Mouse (Mus musculus) kidney, embryonic 14.5 days (tissue): ENCODE data around the gene F11r. TPM values are rescaled to one million over a fixed set of nuclear protein-coding genes. Genes with fewer than 3 reads are reported as not detected.

Experiments used
- ATAC-seq: fragments of 200-750 bp; cut with Nextera tagmentation; 2 replicates; pipeline ENCODE4 v1.8.0; 2017; ENCODE audit warnings: moderate number of reproducible peaks, mild to moderate bottlenecking, moderate TSS enrichment, moderate library complexity; ENCODE audit not compliant: low FRiP score, low TSS enrichment
- H3K27ac ChIP-seq: fragments of 300-500 bp; sonication (generic); 2 replicates; pipeline ENCODE4 v1.5.1; 2014; ENCODE audit warnings: low read depth, mild to moderate bottlenecking, low read length, moderate library complexity, mixed read lengths
- H3K27me3 ChIP-seq: fragments of 300-500 bp; sonication (generic); 2 replicates; pipeline ENCODE4 v1.6.1; 2014; ENCODE audit warnings: mild to moderate bottlenecking, low read length; ENCODE audit not compliant: control insufficient read depth, insufficient read depth
- H3K36me3 ChIP-seq: fragments of 300-500 bp; sonication (generic); 2 replicates; pipeline ENCODE4 v1.6.1; 2014; ENCODE audit warnings: low read length, mixed read lengths; ENCODE audit not compliant: control insufficient read depth, insufficient read depth
- H3K4me1 ChIP-seq: fragments of 300-500 bp; sonication (generic); 2 replicates; pipeline ENCODE4 v1.6.1; 2014; ENCODE audit warnings: low read length, mixed read lengths; ENCODE audit not compliant: control insufficient read depth, insufficient read depth
- H3K4me2 ChIP-seq: fragments of 300-500 bp; sonication (generic); replicated peaks from 2 replicates; pipeline ENCODE4 v1.6.1; 2014; ENCODE audit warnings: low read depth, mild to moderate bottlenecking, low read length
- H3K4me3 ChIP-seq: fragments of 300-500 bp; sonication (generic); 2 replicates; pipeline ENCODE4 v1.5.1; 2014; ENCODE audit warnings: mild to moderate bottlenecking, low read length
- H3K9ac ChIP-seq: fragments of 300-500 bp; sonication (generic); 2 replicates; pipeline ENCODE4 v1.6.1; 2014; ENCODE audit warnings: low read depth, mild to moderate bottlenecking, low read length, moderate library complexity
- H3K9me3 ChIP-seq: fragments of 300-500 bp; sonication (generic); 2 replicates; pipeline ENCODE4 v1.6.1; 2016; ENCODE audit warnings: low read length; ENCODE audit not compliant: control insufficient read depth
- WGBS: fragments of 180-500 bp; shearing (Covaris S2); extraction: QIAGEN DNeasy Blood & Tissue Kit; methylation state at CpG from one replicate; pipeline ENCODE4 v1.1.7; 2014; 5-methylcytosine and 5-hydroxymethylcytosine counted together
- polyA plus RNA-seq: library from polyadenylated mRNA; unstranded; fragments of >200 nt; fragmentation: Nextera tagmentation; extraction: Ambion mirVana; gene quantifications from 2 replicates; pipeline ENCODE4 v1.2.1, GENCODE M21; 2014

Gene F11r
- polyA plus RNA-seq, 1 experiment from 2014 or later, result 127 TPM

DNA sequence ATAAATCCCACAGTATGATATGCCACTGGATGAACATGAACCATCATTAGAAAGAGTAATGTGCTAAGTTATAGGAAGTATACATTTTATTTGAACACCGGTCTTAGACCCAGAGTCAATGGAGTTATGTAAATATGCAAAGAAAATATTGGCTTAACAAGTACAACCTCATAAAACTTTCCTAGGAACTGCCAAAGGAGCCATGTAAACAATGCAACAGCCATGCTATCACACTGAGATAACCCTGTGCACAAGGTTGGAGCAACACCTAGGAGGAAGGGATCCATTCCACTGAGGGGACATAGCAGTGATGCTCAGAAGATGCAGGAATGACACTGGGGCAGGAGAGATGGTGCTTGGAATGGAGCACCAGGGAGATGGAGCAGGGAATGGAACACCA, 76.4 kb downstream of the F11r start:
- H3K4me2 ChIP-seq, result no peak overlapping the region
- H3K27ac ChIP-seq, result no peak overlapping the region
- H3K4me1 ChIP-seq, result no peaks in the 10 kb centered on the region
- 79% methylated on average over 1 of the region's 1 CpGs for WGBS
- no peak for ATAC-seq
- H3K36me3 ChIP-seq, result no peaks in the 10 kb centered on the region
- no peaks in the 10 kb centered on the region for H3K9me3 ChIP-seq
- no peaks in the 10 kb centered on the region for H3K27me3 ChIP-seq
- no peak overlapping the region for H3K4me3 ChIP-seq
- no peak overlapping the region for H3K9ac ChIP-seq

Other genes with a start within 250 kb of the F11r start
- gene Pcp4l1, start 241.3 kb upstream of the F11r start, polyA plus RNA-seq, result 2.1 and 2.6 TPM in 2 replicates
- 0.24 and 0.27 TPM in 2 replicates for gene Nr1i3, start 223.6 kb upstream of the F11r start, polyA plus RNA-seq
- gene Tomm40l, start 215.0 kb upstream of the F11r start, polyA plus RNA-seq, result 31.3 and 36.4 TPM in 2 replicates
- 3.5 and 5.7 TPM in 2 replicates for gene Apoa2, start 212.5 kb upstream of the F11r start, polyA plus RNA-seq
- 30.7 and 32.1 TPM in 2 replicates for gene Fcer1g, start 203.2 kb upstream of the F11r start, polyA plus RNA-seq
- gene Adamts4, start 187.1 kb upstream of the F11r start, polyA plus RNA-seq, result 4.1 and 6.9 TPM in 2 replicates
- 229 and 293 TPM in 2 replicates for gene Ndufs2, start 186.1 kb upstream of the F11r start, polyA plus RNA-seq
- 69.9 and 79.2 TPM in 2 replicates for gene B4galt3, start 167.2 kb upstream of the F11r start, polyA plus RNA-seq
- gene Ppox, start 156.3 kb upstream of the F11r start, polyA plus RNA-seq, result 43.7 and 58.1 TPM in 2 replicates
- gene Usp21, start 149.5 kb upstream of the F11r start, polyA plus RNA-seq, result 74.4 and 87.9 TPM in 2 replicates
- 114 and 123 TPM in 2 replicates for gene Ufc1, start 142.5 kb upstream of the F11r start, polyA plus RNA-seq
- 38.8 and 47.1 TPM in 2 replicates for gene Dedd, start 108.4 kb upstream of the F11r start, polyA plus RNA-seq
- gene Nit1, start 91.9 kb upstream of the F11r start, polyA plus RNA-seq, result 33.7 and 34.5 TPM in 2 replicates
- 53.7 and 103 TPM in 2 replicates for gene Pfdn2, start 91.9 kb upstream of the F11r start, polyA plus RNA-seq
- gene Klhdc9, start 76.7 kb upstream of the F11r start, polyA plus RNA-seq, result 2.2 and 2.4 TPM in 2 replicates
- gene Nectin4, start 67.4 kb upstream of the F11r start, polyA plus RNA-seq, result 1.0 and 2.6 TPM in 2 replicates
- 0.69 and 0.81 TPM in 2 replicates for gene Arhgap30, start 48.6 kb upstream of the F11r start, polyA plus RNA-seq
- gene Usf1, start 26.2 kb upstream of the F11r start, polyA plus RNA-seq, result 85.4 and 86.4 TPM in 2 replicates
- 2.2 and 4.0 TPM in 2 replicates for gene Tstd1, start 18.7 kb upstream of the F11r start, polyA plus RNA-seq
- 10.3 and 14.7 TPM in 2 replicates for gene Alyref2, start 65.9 kb downstream of the F11r start, polyA plus RNA-seq
- not detected in 2 replicates for gene Itln1, start 97.8 kb downstream of the F11r start, polyA plus RNA-seq
- not detected in 2 replicates for gene Cd244a, start 121.7 kb downstream of the F11r start, polyA plus RNA-seq
- not detected in 2 replicates for gene Ly9, start 169.9 kb downstream of the F11r start, polyA plus RNA-seq
- not detected in 2 replicates for gene Slamf7, start 215.5 kb downstream of the F11r start, polyA plus RNA-seq
- gene Cd48, start 244.5 kb downstream of the F11r start, polyA plus RNA-seq, result 1.9 and 3.6 TPM in 2 replicates